Mouse (Mus musculus) megakaryocyte progenitor cell, adult 5-6 weeks (primary cell): ENCODE measurements at regions not wholly inside any gene's neighbourhood (a gene's known extent, or its start where the extent isn't known, plus 50 kb on each side); places are given as distances from the start of the nearest gene placed in this dataset.

ENCODE experiments used
- ATAC-seq: replicated peaks from 2 replicates; pipeline ENCODE4 v1.8.0; 2016; ENCODE audit warnings: mild to moderate bottlenecking, moderate TSS enrichment, inconsistent platforms; ENCODE audit not compliant: poor library complexity

GRCm38 (mm10) chr14:39532689-39533088 is 59.8 kb upstream of the Nrg3 start:
- peak; percentile 75 for ATAC-seq
